Mouse (Mus musculus): ENCODE results near the gene Parp4. TPM values are rescaled to one million over a fixed set of nuclear protein-coding genes. Genes with fewer than 3 reads are reported as not detected.

The Parp4 gene
- total and polyA plus RNA-seq, 2 experiments from 2014 or later = 7.3 to 10.1 TPM

GRCm38 (mm10) chr14:56695495-56695894, 120.1 kb downstream of the Parp4 start:
- H3K27ac ChIP-seq (ENCODE audit: low read depth) = no peak overlapping the region
- H3K4me3 ChIP-seq (ENCODE audit: low read depth, low read length) = no peak overlapping the region
- H3K4me2 ChIP-seq (ENCODE audit: low read depth, low read length) = no peak overlapping the region
- H3K36me3 ChIP-seq (replicated peaks; ENCODE audit: control insufficient read depth, insufficient read depth, low read length) = peaks cover 91% of the 10 kb centered on the region
- no peaks in the 10 kb centered on the region for H3K9me3 ChIP-seq (replicated peaks; ENCODE audit: control insufficient read depth, low read length)
- TF ChIP-seq CTCF (IDR thresholded peaks at IDR 0.05; ENCODE audit: low read depth) = no peak
- TF ChIP-seq EP300 (IDR thresholded peaks at IDR 0.05; ENCODE audit: low read depth) = no peak
- H3K9ac ChIP-seq (replicated peaks; ENCODE audit: low read depth, low read length) = no peak overlapping the region
- DNase-seq (ENCODE audit: low spot score) (no peak), ATAC-seq (ENCODE audit: insufficient read depth, low read depth) (no peak)
- peaks cover 7% of the 10 kb centered on the region; the same call in 1 of the 2 replicates for H3K4me1 ChIP-seq (ENCODE audit: control insufficient read depth, insufficient read depth)
- no peaks in the 10 kb centered on the region for H3K27me3 ChIP-seq (ENCODE audit: control insufficient read depth, insufficient read depth, low read length)
- 79% methylated on average over 3 of the region's 3 CpGs for WGBS

DNA sequence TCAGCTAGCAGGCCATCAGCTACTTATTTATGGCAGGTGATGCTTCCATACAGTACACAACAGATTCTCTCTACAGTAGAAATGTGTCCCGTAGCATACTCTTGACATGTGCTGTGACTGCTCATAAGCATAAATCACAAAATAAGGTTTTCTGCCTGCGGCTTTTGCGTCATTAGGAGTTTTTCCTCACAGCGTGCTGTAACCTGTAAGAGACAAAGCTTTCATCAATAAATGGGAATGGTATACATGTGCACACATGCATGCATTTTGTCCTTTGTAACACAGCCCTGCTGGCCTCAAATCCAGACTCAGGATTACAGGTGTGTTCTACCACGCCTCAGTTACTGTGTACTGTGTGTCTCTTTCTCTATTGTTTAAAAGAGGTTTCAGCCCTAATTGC, 122.4 kb downstream of the Parp4 start:
- H3K27me3 ChIP-seq (ENCODE audit: control insufficient read depth, insufficient read depth, low read length) = no peaks in the 10 kb centered on the region
- no peaks in the 10 kb centered on the region for H3K9me3 ChIP-seq (replicated peaks; ENCODE audit: control insufficient read depth, low read length)
- peaks cover 7% of the 10 kb centered on the region; the same call in 1 of the 2 replicates for H3K4me1 ChIP-seq (ENCODE audit: control insufficient read depth, insufficient read depth)
- H3K9ac ChIP-seq (replicated peaks; ENCODE audit: low read depth, low read length) = no peak overlapping the region
- 93% methylated on average over 5 of the region's 5 CpGs for WGBS
- ATAC-seq (ENCODE audit: insufficient read depth, low read depth) (no peak), DNase-seq (ENCODE audit: low spot score) (no peak)
- peaks cover 77% of the 10 kb centered on the region for H3K36me3 ChIP-seq (replicated peaks; ENCODE audit: control insufficient read depth, insufficient read depth, low read length)
- H3K4me2 ChIP-seq (ENCODE audit: low read depth, low read length) = no peak overlapping the region
- H3K27ac ChIP-seq (ENCODE audit: low read depth) = no peak overlapping the region
- H3K4me3 ChIP-seq (ENCODE audit: low read depth, low read length) = no peak overlapping the region
- TF ChIP-seq CTCF (IDR thresholded peaks at IDR 0.05; ENCODE audit: low read depth) = no peak
- no peak for TF ChIP-seq EP300 (IDR thresholded peaks at IDR 0.05; ENCODE audit: low read depth)

GRCm38 (mm10) chr14:56702644-56703043, 127.2 kb downstream of the Parp4 start:
- no peak overlapping the region for H3K27ac ChIP-seq (ENCODE audit: low read depth)
- H3K4me3 ChIP-seq (ENCODE audit: low read depth, low read length) = no peak overlapping the region
- ATAC-seq (ENCODE audit: insufficient read depth, low read depth) = no peak
- peaks cover 30% of the 10 kb centered on the region for H3K36me3 ChIP-seq (replicated peaks; ENCODE audit: control insufficient read depth, insufficient read depth, low read length)
- no peaks in the 10 kb centered on the region for H3K4me1 ChIP-seq (ENCODE audit: control insufficient read depth, insufficient read depth)
- H3K9ac ChIP-seq (replicated peaks; ENCODE audit: low read depth, low read length) = no peak overlapping the region
- TF ChIP-seq EP300 (IDR thresholded peaks at IDR 0.05; ENCODE audit: low read depth) (no peak), CTCF (IDR thresholded peaks at IDR 0.05; ENCODE audit: low read depth) (no peak)
- H3K4me2 ChIP-seq (ENCODE audit: low read depth, low read length) = no peak overlapping the region
- no peaks in the 10 kb centered on the region for H3K9me3 ChIP-seq (replicated peaks; ENCODE audit: control insufficient read depth, low read length)
- no peaks in the 10 kb centered on the region for H3K27me3 ChIP-seq (ENCODE audit: control insufficient read depth, insufficient read depth, low read length)
- DNase-seq (ENCODE audit: low spot score) = no peak
- 89% methylated on average over 4 of the region's 4 CpGs for WGBS

DNA sequence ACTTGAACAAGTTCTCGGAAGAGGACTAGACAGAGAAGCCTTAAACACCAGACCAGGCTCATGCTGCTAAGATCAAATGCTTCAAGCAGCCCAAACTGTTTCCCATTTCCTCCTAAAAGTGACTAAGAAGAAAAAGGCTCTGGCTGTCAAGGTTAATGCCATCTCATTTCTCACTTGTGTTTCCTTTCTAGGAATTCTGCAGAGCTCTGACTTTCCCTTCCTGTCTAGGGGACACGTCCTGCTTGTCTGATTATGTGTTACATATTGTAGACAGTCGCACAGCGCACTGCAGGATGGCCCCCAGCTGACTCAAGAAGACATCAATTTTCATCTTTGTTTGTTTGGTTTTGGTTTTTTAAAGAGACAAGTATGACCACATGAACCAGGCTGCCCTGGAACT, 130.3 kb downstream of the Parp4 start:
- H3K4me3 ChIP-seq (ENCODE audit: low read depth, low read length) = no peak overlapping the region
- no peaks in the 10 kb centered on the region for H3K9me3 ChIP-seq (replicated peaks; ENCODE audit: control insufficient read depth, low read length)
- TF ChIP-seq CTCF (IDR thresholded peaks at IDR 0.05; ENCODE audit: low read depth) (no peak), EP300 (IDR thresholded peaks at IDR 0.05; ENCODE audit: low read depth) (no peak)
- H3K27ac ChIP-seq (ENCODE audit: low read depth) = no peak overlapping the region
- no peak overlapping the region for H3K9ac ChIP-seq (replicated peaks; ENCODE audit: low read depth, low read length)
- DNase-seq (ENCODE audit: low spot score) = no peak
- WGBS = 61% methylated on average over 4 of the region's 4 CpGs
- H3K36me3 ChIP-seq (replicated peaks; ENCODE audit: control insufficient read depth, insufficient read depth, low read length) = peaks cover 1% of the 10 kb centered on the region
- no peak for ATAC-seq (ENCODE audit: insufficient read depth, low read depth)
- no peaks in the 10 kb centered on the region for H3K4me1 ChIP-seq (ENCODE audit: control insufficient read depth, insufficient read depth)
- H3K27me3 ChIP-seq (ENCODE audit: control insufficient read depth, insufficient read depth, low read length) = no peaks in the 10 kb centered on the region
- no peak overlapping the region for H3K4me2 ChIP-seq (ENCODE audit: low read depth, low read length)

Other genes with a start within 250 kb of the Parp4 start
- gene Atp12a, start 210.6 kb upstream of the Parp4 start, total RNA-seq (2014; rRNA removed; ENCODE audit: low replicate concordance) = not detected in 2 replicates
- gene Atp12a, start 210.6 kb upstream of the Parp4 start, polyA plus RNA-seq (2015; fragmentation: Nextera tagmentation; extraction: Ambion mirVana) = not detected in 2 replicates
- gene Rnf17, start 173.0 kb upstream of the Parp4 start, total RNA-seq (2014; rRNA removed; ENCODE audit: low replicate concordance) = 2.1 TPM in 1 of 2 replicates, not detected in the other
- gene Rnf17, start 173.0 kb upstream of the Parp4 start, polyA plus RNA-seq (2015; fragmentation: Nextera tagmentation; extraction: Ambion mirVana) = 1.0 and 1.2 TPM in 2 replicates
- gene Cenpj, start 194 bp upstream of the Parp4 start, total RNA-seq (2014; rRNA removed; ENCODE audit: low replicate concordance) = 3.2 and 14.3 TPM in 2 replicates
- gene Cenpj, start 194 bp upstream of the Parp4 start, polyA plus RNA-seq (2015; fragmentation: Nextera tagmentation; extraction: Ambion mirVana) = 2.5 and 2.8 TPM in 2 replicates
- 7.9 and 8.7 TPM in 2 replicates for gene Mphosph8, start 92.6 kb downstream of the Parp4 start, total RNA-seq (2014; rRNA removed; ENCODE audit: low replicate concordance)
- 24.9 and 26.2 TPM in 2 replicates for gene Mphosph8, start 92.6 kb downstream of the Parp4 start, polyA plus RNA-seq (2015; fragmentation: Nextera tagmentation; extraction: Ambion mirVana)
- 20.0 and 22.4 TPM in 2 replicates for gene Pspc1, start 202.7 kb downstream of the Parp4 start, total RNA-seq (2014; rRNA removed; ENCODE audit: low replicate concordance)
- gene Pspc1, start 202.7 kb downstream of the Parp4 start, polyA plus RNA-seq (2015; fragmentation: Nextera tagmentation; extraction: Ambion mirVana) = 12.6 and 14.0 TPM in 2 replicates
- 6.1 and 8.5 TPM in 2 replicates for gene Zmym5, start 236.1 kb downstream of the Parp4 start, total RNA-seq (2014; rRNA removed; ENCODE audit: low replicate concordance)
- gene Zmym5, start 236.1 kb downstream of the Parp4 start, polyA plus RNA-seq (2015; fragmentation: Nextera tagmentation; extraction: Ambion mirVana) = 17.3 and 18.2 TPM in 2 replicates

Data from heart, postnatal 0 days (tissue).